Comparison of ENCODE assay signal across 12 mouse cellular contexts in genomic region chr11:94073283-94073682, GRCm38 (mm10).
DNase-seq lines count a peak whose midpoint lies in the region; ATAC-seq and TF ChIP-seq lines count a peak whose summit lies in the region.
"Had no signal": no experiment of that assay in that cellular context is flagged by ENCODE, and none has a peak within 500 bp of the region (broad histone marks: within the 10 kb centered on the region; RNA-seq: fewer than 3 reads in every experiment).

No protein-coding gene starts in this region.

- H3K9me3 ChIP-seq in midbrain, embryonic 16.5 days (replicated peaks; ENCODE audit: control insufficient read depth, low read length, poor library complexity, severe bottlenecking) = no peaks in the 10 kb centered on the region
- H3K9me3 ChIP-seq: embryonic facial prominence, embryonic 15.5 days had no signal

- no peak overlapping the region for H3K4me2 ChIP-seq in midbrain, embryonic 16.5 days (ENCODE audit: low read length)
- H3K4me2 ChIP-seq: embryonic facial prominence, embryonic 15.5 days had no signal

- ATAC-seq in megakaryocyte progenitor cell, adult 5-6 weeks (replicated peaks; ENCODE audit: poor library complexity) = peak; percentile 79
- ATAC-seq in midbrain, embryonic 16.5 days = no peak
- ATAC-seq: intestine, embryonic 16.5 days had no signal

- no peak overlapping the region for H3K4me3 ChIP-seq in cerebellum, adult 2 months (replicated peaks; ENCODE audit: insufficient read depth, low read depth, low read length)
- no peak overlapping the region for H3K4me3 ChIP-seq in left cerebral cortex, adult 2 months
- H3K4me3 ChIP-seq in midbrain, embryonic 16.5 days (ENCODE audit: low read depth, low read length) = no peak overlapping the region
- H3K4me3 ChIP-seq: embryonic facial prominence, embryonic 15.5 days; myocyte had no signal

- H3K9ac ChIP-seq in midbrain, embryonic 16.5 days (ENCODE audit: low read depth, low read length) = no peak overlapping the region
- H3K9ac ChIP-seq: embryonic facial prominence, embryonic 15.5 days had no signal

- no peak for TF ChIP-seq POLR2A in cerebellum, adult 2 months (IDR thresholded peaks at IDR 0.05; ENCODE audit: borderline replicate concordance, insufficient read depth, low read length)

- H3K36me3 ChIP-seq in midbrain, embryonic 16.5 days (ENCODE audit: control insufficient read depth, insufficient read depth, low read length) = peaks cover 9% of the 10 kb centered on the region

- H3K4me1 ChIP-seq in cerebellum, adult 2 months (ENCODE audit: control insufficient read depth, insufficient read depth, low read length) = 0 out of 2 replicates have a peak, but pooled peaks cover 4% of the 10 kb centered on the region
- no peaks in the 10 kb centered on the region for H3K4me1 ChIP-seq in midbrain, embryonic 16.5 days (ENCODE audit: control insufficient read depth, insufficient read depth, low read length)
- H3K4me1 ChIP-seq: embryonic facial prominence, embryonic 15.5 days had no signal

- WGBS in cerebellum, adult 2 months = 87% methylated on average over 4 of the region's 4 CpGs
- 86% methylated on average over 4 of the region's 4 CpGs for WGBS in midbrain, embryonic 16.5 days

- no peak overlapping the region for H3K27ac ChIP-seq in cerebellum, adult 2 months (ENCODE audit: insufficient read depth, low read length)
- H3K27ac ChIP-seq in left cerebral cortex, adult 2 months = no peak overlapping the region
- no peak overlapping the region for H3K27ac ChIP-seq in midbrain, embryonic 16.5 days (ENCODE audit: low read length)
- H3K27ac ChIP-seq: embryonic facial prominence, embryonic 15.5 days had no signal

- intact Hi-C loops in left cerebral cortex, adult 2 months (cut with DNase I) = no loop called here
- intact Hi-C loops in left cerebral cortex, postnatal 36 days (cut with DNase I) = no loop called here

- DNase-seq in cerebellum, adult 2 months = peak in 1 of 2 experiments; percentile 12
- no peak for DNase-seq in cerebellum, adult 11-12 months
- DNase-seq in left cerebral cortex, adult 2 months (ENCODE audit: extremely low spot score in 1 of 2, low spot score in 2 of 2) = no peak
- DNase-seq in left cerebral cortex, postnatal 36 days (ENCODE audit: low spot score in 2 of 2) = no peak
- DNase-seq in embryo, embryonic 10.5 days (ENCODE audit: low spot score) = peak; percentile 45
- DNase-seq in frontal cortex, adult 2 months (ENCODE audit: extremely low spot score in 1 of 2, low spot score in 1 of 2) = no peak
- DNase-seq: thymus, adult 2 months had no signal

- TF ChIP-seq CTCF in cerebellum, adult 2 months (IDR thresholded peaks at IDR 0.05; ENCODE audit: borderline replicate concordance, insufficient read depth, low read depth, low read length) = peak; percentile 47; the same call in 1 of the 2 replicates
- TF ChIP-seq CTCF in left cerebral cortex, adult 2 months (IDR thresholded peaks at IDR 0.05) = peak; percentile 51

- no peaks in the 10 kb centered on the region for H3K27me3 ChIP-seq in cerebellum, adult 2 months (ENCODE audit: control insufficient read depth, insufficient read depth, low read length)
- H3K27me3 ChIP-seq in midbrain, embryonic 16.5 days (ENCODE audit: control insufficient read depth, insufficient read depth, low read depth, low read length) = no peaks in the 10 kb centered on the region
- H3K27me3 ChIP-seq: embryonic facial prominence, embryonic 15.5 days had no signal
